Mouse (Mus musculus) inflammation-experienced regulatory T-cells (primary cell): ENCODE measurements around the gene Cenpu. TPM values are rescaled to one million over a fixed set of nuclear protein-coding genes. Genes with fewer than 3 reads are reported as not detected.

Experiments
- polyA plus RNA-seq, 2 experiments: library from polyadenylated mRNA; unstranded; fragments of 100-300 nt; shearing (Covaris generic); gene quantifications; one replicate each; pipeline ENCODE4 v1.2.1; 2017

Cenpu gene
- polyA plus RNA-seq: 1 to 10 TPM; 5.1 to 7.6 TPM

DNA sequence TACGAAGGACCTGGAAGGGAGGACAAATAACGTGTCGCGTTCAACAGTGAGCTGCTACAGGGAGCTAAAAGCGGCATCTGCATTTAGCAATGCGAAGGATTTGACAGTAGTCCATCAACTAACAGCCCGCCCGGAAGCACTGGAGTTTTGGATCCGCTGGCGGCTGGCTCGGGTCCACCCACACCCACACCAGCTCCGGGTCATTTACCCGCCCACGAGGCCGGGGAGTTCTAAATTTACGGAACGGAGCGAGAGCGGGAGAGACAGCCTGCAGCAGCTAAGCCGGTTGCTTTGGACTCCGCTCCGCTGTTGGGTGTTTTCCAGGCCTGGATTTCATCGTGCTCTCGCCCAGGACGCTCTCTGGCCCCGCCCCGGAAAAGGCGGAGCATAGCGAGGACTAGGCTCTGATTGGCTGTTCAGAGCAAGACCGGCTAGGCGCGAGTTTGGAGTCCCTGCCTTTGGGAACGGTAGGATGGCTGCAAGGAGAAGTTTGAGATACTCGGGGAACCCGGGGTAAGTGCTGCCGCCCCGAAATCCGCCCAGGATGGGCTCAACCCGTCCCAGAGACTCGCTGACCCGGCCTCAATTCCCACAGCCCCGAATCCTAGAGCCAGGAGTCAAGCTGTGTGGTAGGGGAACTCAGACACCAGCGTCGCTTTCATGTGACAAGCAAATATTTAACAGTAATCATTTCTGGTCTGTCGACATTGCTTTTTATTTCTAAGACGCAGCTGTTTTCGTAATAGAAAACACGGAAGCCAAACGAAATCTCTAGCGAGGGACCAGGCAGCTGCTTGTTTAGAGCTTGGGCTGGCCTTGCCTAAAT, at the start of gene Cenpu:
Gene Cenpu (plus strand): TSS at position 414 of the 826 bp plus-strand sequence.

DNA sequence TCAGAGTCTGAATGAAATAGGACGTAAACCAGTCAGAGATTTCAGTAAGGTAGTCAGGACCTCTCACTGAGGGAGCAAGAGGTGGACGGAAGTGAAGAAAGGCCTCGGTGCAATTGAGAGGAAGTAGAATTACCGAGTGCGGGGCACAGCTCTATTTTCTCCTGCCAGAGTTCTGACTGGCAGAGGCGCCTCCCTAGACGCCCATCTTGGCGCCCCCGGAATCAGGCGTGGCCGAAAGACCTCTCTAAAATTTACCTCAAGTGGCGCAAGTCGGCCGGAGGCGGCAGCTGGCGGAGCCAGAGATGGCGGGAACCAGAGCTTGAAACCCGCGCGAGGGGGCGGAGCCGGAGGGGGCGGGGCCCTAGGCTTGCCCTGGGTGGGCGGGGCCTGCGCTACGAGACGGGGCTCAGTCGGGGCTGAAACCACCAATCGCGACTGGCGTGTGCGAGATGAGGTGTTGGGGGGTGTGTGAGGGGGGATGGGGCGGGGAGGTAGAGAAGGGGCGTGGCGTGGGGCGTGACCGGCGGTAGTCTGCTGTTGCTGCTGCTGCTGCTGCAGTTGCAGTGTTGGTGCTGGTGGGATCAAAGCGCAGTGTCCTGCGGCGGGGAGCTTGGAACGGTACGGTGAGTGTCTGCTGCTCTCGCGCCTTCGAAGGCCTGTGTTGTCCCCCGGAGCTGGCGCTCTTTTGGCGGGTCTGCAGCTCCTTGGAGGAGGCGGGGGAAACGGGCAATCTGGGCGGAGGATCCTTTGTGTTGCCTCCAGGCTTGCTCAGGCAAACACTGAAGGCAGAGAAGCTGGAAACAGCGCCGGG, 65.3 kb downstream of the Cenpu start, which contains the start of the genes Primpol and Casp3:
Gene Primpol (minus strand): TSS at position 334 of the 811 bp plus-strand sequence.
Gene Casp3 (plus strand): TSS at position 413 of the 811 bp plus-strand sequence.

Other genes starting within 250 kb of the Cenpu start
- 10 to 100 TPM; 17.9 to 19.9 TPM for gene Acsl1, start 81.0 kb upstream of the Cenpu start, polyA plus RNA-seq
- 10 to 100 TPM; 24.3 to 30.7 TPM for gene Primpol, start 65.2 kb downstream of the Cenpu start, polyA plus RNA-seq
- gene Casp3, start 65.3 kb downstream of the Cenpu start, polyA plus RNA-seq: 10 to 100 TPM; 24.3 to 64.8 TPM
- gene Irf2, start 187.7 kb downstream of the Cenpu start, polyA plus RNA-seq: 100 to 1,000 TPM; 143 to 163 TPM